Mouse (Mus musculus) CD4-positive, CD25-positive, alpha-beta regulatory T cell, adult 2 months (primary cell): Measurements from ENCODE around the gene Pacrg.

Experiments used
- DNase-seq: peaks from one replicate; pipeline ENCODE4 v3.0.0-alpha.2; 2012; ENCODE audit warnings: low read depth, low spot score

Pacrg gene

DNA sequence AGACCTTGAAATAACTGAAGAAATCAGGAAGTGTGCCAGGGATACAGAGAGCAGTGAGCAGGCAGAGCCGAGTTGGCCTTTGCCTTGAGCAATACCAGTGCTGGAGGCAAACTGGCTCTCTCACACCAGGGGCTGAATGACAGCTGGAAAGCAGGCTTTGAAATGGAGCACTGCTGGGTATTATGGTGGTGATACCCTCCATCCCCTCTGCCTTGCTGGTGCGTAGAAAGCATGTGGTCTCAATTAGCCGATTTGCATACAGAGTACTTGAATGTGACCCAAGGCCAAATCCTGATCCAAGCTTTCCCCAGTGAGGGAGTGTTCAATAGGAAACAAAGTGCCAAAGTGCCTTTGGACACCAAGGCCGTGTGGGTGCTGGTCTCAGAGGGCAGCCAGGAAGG lies 431.4 kb downstream of the Pacrg start:
- DNase-seq, result no peak

GRCm38 (mm10) chr17:10407031-10407722 lies 432.9 kb downstream of the Pacrg start:
- DNase-seq, result no peak

DNA sequence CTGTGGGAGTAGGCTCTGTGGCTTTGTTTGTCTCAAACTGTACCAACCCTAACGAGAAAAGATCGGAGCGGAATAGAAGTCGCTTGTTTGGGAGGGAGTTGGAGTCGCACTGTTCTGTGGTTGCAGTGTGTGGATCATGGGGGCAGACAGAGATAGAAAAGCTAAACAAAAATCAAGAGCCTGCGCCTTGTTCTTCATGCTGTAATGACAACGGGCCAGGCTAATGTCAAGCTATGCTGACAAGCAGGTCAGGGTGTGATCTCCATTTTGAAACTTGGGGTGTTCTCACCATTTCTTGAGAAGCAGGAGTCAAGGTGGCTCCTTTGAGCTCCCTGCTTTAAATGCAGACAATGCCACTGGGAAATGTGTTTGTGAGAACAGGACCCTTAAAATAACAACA lies 433.8 kb downstream of the Pacrg start:
- DNase-seq, result no peak

DNA sequence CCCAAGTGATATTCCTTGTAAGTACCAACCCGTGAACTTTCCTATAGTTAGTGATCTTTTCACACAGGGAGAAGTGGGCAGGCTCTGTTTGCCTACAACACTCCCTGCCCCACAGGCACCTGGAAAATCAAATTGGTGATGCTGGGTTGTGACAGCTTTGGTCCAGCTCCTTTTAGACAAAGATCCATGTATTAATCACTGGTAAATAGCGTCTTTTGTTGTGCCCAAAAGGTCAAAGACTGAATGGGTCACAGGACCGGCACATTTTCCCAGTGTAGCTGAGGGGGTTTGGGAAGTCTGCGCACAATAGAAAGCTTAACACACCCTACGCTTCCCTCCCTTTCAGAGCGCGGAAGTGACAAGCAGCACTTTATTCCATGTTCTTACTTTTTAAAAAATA lies 434.2 kb downstream of the Pacrg start:
- DNase-seq, result no peak

GRCm38 (mm10) chr17:10403186-10403585 lies 436.9 kb downstream of the Pacrg start:
- no peak for DNase-seq

GRCm38 (mm10) chr17:10402064-10402640 lies 438.0 kb downstream of the Pacrg start:
- DNase-seq, result no peak

GRCm38 (mm10) chr17:10401529-10401928 lies 438.6 kb downstream of the Pacrg start:
- no peak for DNase-seq

DNA sequence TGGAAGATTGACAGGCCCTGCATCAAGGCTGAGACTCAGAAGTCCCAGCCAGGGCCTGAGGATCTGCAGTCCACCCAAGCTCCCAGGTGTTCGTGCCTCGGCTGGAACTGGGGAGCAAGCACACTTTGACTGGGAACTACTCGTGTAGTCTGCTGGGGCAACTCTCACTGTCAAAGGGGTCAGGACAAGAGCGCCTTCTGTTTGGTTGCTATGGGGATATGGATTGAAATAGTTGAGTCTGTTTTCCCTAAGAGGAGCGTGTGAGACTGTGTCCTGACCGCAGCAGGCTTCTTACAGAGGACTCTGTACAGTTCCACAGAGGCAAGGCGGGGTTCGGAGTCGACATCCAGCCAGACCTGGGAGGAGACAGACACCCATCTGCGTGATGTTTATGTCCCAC lies 440.4 kb downstream of the Pacrg start:
- DNase-seq, result no peak

GRCm38 (mm10) chr17:10398871-10399270 lies 441.2 kb downstream of the Pacrg start:
- no peak for DNase-seq

- DNase-seq, result no peak
These were observed 442.0 kb downstream of the Pacrg start for GRCm38 (mm10) chr17:10397924-10398627.

DNA sequence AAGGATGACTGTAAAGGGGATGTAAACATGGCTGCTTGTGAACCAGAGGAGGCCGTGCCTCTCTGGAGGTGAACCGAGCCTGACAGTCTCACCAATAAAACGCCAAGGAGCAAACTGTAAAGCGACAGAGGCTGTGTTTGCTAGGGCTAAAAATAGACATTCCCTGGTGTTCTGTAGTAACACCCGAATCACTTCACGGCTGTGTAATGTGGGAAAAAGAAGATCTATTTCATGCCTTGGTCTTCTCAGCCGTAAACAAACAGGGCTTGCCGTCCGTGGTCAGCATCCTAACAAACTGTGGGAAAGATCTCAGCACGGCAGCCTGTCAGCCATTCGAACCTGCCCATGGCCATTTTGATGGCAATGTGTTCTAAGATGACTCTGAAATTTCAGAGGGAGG lies 442.8 kb downstream of the Pacrg start:
- no peak for DNase-seq

- DNase-seq, result no peak
These were observed 443.2 kb downstream of the Pacrg start for GRCm38 (mm10) chr17:10396863-10397262.

GRCm38 (mm10) chr17:10394855-10395254 lies 445.3 kb downstream of the Pacrg start:
- no peak for DNase-seq

GRCm38 (mm10) chr17:10393766-10394165 lies 446.3 kb downstream of the Pacrg start:
- no peak for DNase-seq

DNA sequence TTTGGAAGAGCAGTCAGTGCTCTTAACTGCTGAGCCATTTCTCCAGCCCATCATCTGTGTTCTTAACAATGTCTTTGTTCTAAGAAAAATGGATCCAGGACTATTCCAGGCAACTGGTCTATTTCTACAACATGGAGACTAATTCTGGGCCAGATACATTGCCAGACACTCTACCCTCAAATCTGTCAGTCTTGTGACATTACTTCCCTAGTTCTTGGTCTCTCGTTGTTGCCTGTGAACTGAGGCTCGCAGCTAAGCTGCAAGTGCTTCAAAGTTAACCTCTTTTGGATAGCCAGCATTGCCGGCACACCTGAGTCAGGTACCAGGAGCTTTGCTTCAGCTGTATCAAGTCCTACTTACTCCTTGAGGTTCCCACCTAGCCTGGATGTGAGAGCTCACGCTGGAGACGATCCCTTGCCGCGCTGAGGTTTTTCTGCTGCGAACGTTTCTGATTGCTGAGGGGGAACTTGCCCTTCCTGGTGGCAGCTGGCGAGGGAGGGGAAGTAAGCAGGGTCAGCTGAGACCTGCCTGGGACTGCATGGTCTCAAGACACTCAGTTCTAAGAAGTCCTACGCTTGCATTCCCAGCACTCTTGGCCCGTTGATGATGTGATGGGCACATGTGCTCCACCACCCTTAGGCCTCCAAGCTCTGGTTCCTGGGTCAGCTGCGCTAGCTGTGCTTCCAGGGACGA lies 447.6 kb downstream of the Pacrg start:
- no peak for DNase-seq

DNA sequence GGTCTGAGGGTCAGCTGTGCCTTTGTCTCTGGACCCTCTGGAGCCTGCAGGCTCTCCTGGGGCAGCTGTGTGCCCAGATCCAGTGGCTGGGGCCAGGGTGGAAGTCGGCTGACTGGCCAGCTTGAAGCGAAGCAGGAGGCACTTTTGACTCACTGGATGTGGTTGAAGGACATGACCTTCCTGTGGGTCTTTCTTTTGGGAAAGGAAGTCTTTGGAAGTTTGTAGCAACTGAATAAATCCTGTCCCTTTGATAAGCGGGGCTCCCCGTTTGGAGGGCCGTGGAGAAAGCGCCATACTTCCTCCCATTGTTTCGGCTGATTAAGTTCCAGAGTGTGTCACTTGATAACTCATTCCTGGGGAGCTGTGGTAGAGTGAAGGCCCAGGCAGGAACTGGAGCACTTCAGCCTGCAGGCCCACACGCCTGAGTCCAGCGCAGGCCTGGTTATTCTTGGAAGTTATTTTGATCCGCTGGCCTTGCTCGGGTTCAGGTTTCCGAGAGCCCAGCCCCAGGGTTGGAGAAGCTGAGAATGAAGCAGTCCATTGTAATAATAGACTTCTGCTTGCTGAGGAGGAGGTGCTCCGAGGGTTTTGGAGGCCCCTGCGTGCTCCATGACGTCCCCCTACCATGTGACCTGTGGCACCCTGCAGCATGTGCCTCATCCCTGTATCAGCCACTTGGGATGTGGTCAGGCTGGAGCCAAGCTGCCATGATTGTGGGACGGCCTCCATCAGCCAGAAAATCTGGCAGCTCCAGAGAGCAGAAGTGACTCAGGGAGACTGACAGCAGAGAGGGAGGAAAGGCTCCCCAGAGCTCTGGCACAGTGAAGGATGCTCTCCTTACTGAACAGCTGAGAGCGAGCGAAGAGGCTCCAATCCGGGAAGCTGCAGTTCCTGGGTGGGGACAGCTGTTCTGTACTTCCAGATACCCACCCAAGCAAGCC lies 449.6 kb downstream of the Pacrg start:
- DNase-seq, result no peak

- no peak for DNase-seq
These were observed 450.4 kb downstream of the Pacrg start for GRCm38 (mm10) chr17:10389740-10390139.

- DNase-seq, result no peak
These were observed 453.6 kb downstream of the Pacrg start for GRCm38 (mm10) chr17:10386548-10386947.

GRCm38 (mm10) chr17:10383406-10383805 lies 456.7 kb downstream of the Pacrg start:
- no peak for DNase-seq

DNA sequence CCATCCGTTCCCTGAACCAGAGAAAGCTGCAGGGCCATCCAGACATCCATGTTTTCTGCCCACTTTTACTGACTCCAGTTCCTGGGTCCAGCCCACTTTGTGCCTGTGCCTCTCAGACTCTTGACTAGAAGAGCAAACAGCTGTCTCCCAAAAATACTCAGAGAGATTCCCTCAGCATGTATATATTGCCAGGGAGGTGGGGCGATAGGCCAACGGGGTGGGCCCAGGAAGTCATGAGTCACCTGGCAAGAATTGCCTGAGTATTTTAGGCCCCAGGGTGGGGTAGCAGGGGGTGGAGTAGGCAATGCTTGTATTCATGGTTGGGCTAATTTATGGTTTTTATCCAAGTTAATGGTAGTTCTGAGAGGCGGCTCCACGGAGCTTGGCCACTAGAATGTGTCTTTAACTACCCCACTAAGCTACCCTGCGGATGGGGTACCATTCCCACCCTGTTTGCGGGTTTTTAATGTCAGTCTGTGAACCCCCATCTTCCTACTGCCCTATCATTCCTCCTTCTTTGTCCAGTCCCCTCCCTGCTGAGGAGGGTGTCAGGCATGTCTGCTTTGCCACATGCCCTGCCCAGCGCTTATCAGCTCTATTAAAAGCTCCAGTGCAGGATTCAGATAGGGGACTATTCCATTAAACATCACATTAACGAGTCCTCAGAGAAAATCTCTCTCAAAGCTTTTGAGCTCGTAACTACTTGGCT lies 461.5 kb downstream of the Pacrg start:
- DNase-seq, result no peak

DNA sequence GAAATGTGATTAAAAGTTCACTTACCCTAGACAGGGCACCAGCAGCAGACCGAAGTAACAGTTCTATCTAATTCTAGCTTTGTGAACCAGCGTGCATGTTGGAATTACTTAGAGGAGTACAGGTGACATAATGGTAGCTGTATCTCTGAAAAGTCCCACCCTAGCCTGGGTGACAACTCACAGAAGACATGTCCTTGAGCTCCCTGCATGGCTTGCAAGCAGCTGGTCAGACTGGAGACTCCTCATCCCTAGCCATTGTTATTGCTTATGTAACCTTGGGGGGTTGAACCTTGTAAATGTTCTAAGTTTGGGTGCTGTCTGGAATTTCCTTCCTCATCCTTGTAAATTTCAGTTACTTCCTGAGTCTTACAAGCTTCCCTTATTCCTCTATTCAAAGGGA lies 462.5 kb downstream of the Pacrg start:
- no peak for DNase-seq
